Mouse (Mus musculus): ENCODE measurements at regions not wholly inside any gene's neighbourhood (a gene's known extent, or its start where the extent isn't known, plus 50 kb on each side); places are given as distances from the start of the nearest gene placed in this dataset.

GRCm38 (mm10) chr10:109188252-109188651, 177.5 kb upstream of the Syt1 start:
- H3K4me2 ChIP-seq (replicated peaks; ENCODE audit: low read depth, low read length), result no peak overlapping the region
- 79% methylated on average over 4 of the region's 4 CpGs for WGBS
- no peak overlapping the region for H3K4me3 ChIP-seq (ENCODE audit: low read depth, low read length)
- ATAC-seq (ENCODE audit: low FRiP score) (no peak), DNase-seq (ENCODE audit: low spot score) (no peak)
- no peaks in the 10 kb centered on the region for H3K9me3 ChIP-seq (ENCODE audit: control insufficient read depth, low read length)
- no peaks in the 10 kb centered on the region for H3K36me3 ChIP-seq (ENCODE audit: control insufficient read depth, insufficient read depth, low read length)
- H3K9ac ChIP-seq (ENCODE audit: low read depth, low read length), result no peak overlapping the region
- no peaks in the 10 kb centered on the region for H3K27me3 ChIP-seq (ENCODE audit: control insufficient read depth, insufficient read depth, low read length)
- H3K27ac ChIP-seq (ENCODE audit: low read depth, low read length), result no peak overlapping the region
- no peaks in the 10 kb centered on the region for H3K4me1 ChIP-seq (replicated peaks; ENCODE audit: control insufficient read depth, insufficient read depth, low read length)

GRCm38 (mm10) chr10:109185243-109185642, 174.5 kb upstream of the Syt1 start:
- no peak overlapping the region for H3K9ac ChIP-seq (ENCODE audit: low read depth, low read length)
- no peaks in the 10 kb centered on the region for H3K27me3 ChIP-seq (ENCODE audit: control insufficient read depth, insufficient read depth, low read length)
- H3K36me3 ChIP-seq (ENCODE audit: control insufficient read depth, insufficient read depth, low read length), result no peaks in the 10 kb centered on the region
- H3K4me1 ChIP-seq (replicated peaks; ENCODE audit: control insufficient read depth, insufficient read depth, low read length), result no peaks in the 10 kb centered on the region
- no peak for DNase-seq (ENCODE audit: low spot score)
- no peak overlapping the region for H3K4me2 ChIP-seq (replicated peaks; ENCODE audit: low read depth, low read length)
- ATAC-seq (ENCODE audit: low FRiP score), result no peak
- no peak overlapping the region for H3K4me3 ChIP-seq (ENCODE audit: low read depth, low read length)
- no peak overlapping the region for H3K27ac ChIP-seq (ENCODE audit: low read depth, low read length)
- 51% methylated on average over 2 of the region's 2 CpGs for WGBS
- no peaks in the 10 kb centered on the region for H3K9me3 ChIP-seq (ENCODE audit: control insufficient read depth, low read length)

GRCm38 (mm10) chr10:109180527-109180926, 169.7 kb upstream of the Syt1 start:
- H3K36me3 ChIP-seq (ENCODE audit: control insufficient read depth, insufficient read depth, low read length), result no peaks in the 10 kb centered on the region

GRCm38 (mm10) chr10:109160730-109161129, 149.9 kb upstream of the Syt1 start:
- WGBS, result 90% methylated on average over 1 of the region's 1 CpGs
- Histone ChIP-seq H3K27me3 (ENCODE audit: control insufficient read depth, insufficient read depth, low read length) (no peaks in the 10 kb centered on the region), H3K4me3 (ENCODE audit: low read depth, low read length) (no peak overlapping the region), H3K9me3 (ENCODE audit: control insufficient read depth, low read length) (no peaks in the 10 kb centered on the region), H3K36me3 (ENCODE audit: control insufficient read depth, insufficient read depth, low read length) (no peaks in the 10 kb centered on the region), H3K9ac (ENCODE audit: low read depth, low read length) (no peak overlapping the region), H3K4me1 (replicated peaks; ENCODE audit: control insufficient read depth, insufficient read depth, low read length) (no peaks in the 10 kb centered on the region), H3K27ac (ENCODE audit: low read depth, low read length) (no peak overlapping the region), H3K4me2 (replicated peaks; ENCODE audit: low read depth, low read length) (no peak overlapping the region)
- DNase-seq (ENCODE audit: low spot score), result no peak
- no peak for ATAC-seq (ENCODE audit: low FRiP score)

More at GRCm38 (mm10) chr10:109180527-109180926, 169.7 kb upstream of the Syt1 start:
- Histone ChIP-seq H3K27ac (ENCODE audit: low read depth, low read length) (no peak overlapping the region), H3K9me3 (ENCODE audit: control insufficient read depth, low read length) (no peaks in the 10 kb centered on the region), H3K27me3 (ENCODE audit: control insufficient read depth, insufficient read depth, low read length) (no peaks in the 10 kb centered on the region), H3K4me1 (replicated peaks; ENCODE audit: control insufficient read depth, insufficient read depth, low read length) (no peaks in the 10 kb centered on the region), H3K9ac (ENCODE audit: low read depth, low read length) (no peak overlapping the region), H3K4me2 (replicated peaks; ENCODE audit: low read depth, low read length) (no peak overlapping the region), H3K4me3 (ENCODE audit: low read depth, low read length) (no peak overlapping the region)
- DNase-seq (ENCODE audit: low spot score) (no peak), ATAC-seq (ENCODE audit: low FRiP score) (no peak)
- 89% methylated on average over 4 of the region's 4 CpGs for WGBS

- Histone ChIP-seq H3K4me3 (ENCODE audit: low read depth, low read length) (no peak overlapping the region), H3K9ac (ENCODE audit: low read depth, low read length) (no peak overlapping the region), H3K4me1 (replicated peaks; ENCODE audit: control insufficient read depth, insufficient read depth, low read length) (no peaks in the 10 kb centered on the region), H3K27me3 (ENCODE audit: control insufficient read depth, insufficient read depth, low read length) (no peaks in the 10 kb centered on the region), H3K27ac (ENCODE audit: low read depth, low read length) (no peak overlapping the region), H3K4me2 (replicated peaks; ENCODE audit: low read depth, low read length) (no peak overlapping the region), H3K9me3 (ENCODE audit: control insufficient read depth, low read length) (no peaks in the 10 kb centered on the region), H3K36me3 (ENCODE audit: control insufficient read depth, insufficient read depth, low read length) (no peaks in the 10 kb centered on the region)
- no peak for DNase-seq (ENCODE audit: low spot score)
- 91% methylated on average over 5 of the region's 5 CpGs for WGBS
- ATAC-seq (ENCODE audit: low FRiP score), result no peak
Measured at GRCm38 (mm10) chr10:109155768-109156167, 145.0 kb upstream of the Syt1 start.

GRCm38 (mm10) chr10:109140421-109140938, 129.7 kb upstream of the Syt1 start:
- Histone ChIP-seq H3K27me3 (ENCODE audit: control insufficient read depth, insufficient read depth, low read length) (no peaks in the 10 kb centered on the region), H3K27ac (ENCODE audit: low read depth, low read length) (no peak overlapping the region), H3K4me1 (replicated peaks; ENCODE audit: control insufficient read depth, insufficient read depth, low read length) (no peaks in the 10 kb centered on the region), H3K4me2 (replicated peaks; ENCODE audit: low read depth, low read length) (no peak overlapping the region), H3K4me3 (ENCODE audit: low read depth, low read length) (no peak overlapping the region), H3K9me3 (ENCODE audit: control insufficient read depth, low read length) (no peaks in the 10 kb centered on the region), H3K9ac (ENCODE audit: low read depth, low read length) (no peak overlapping the region), H3K36me3 (ENCODE audit: control insufficient read depth, insufficient read depth, low read length) (no peaks in the 10 kb centered on the region)
- WGBS, result 72% methylated on average over 7 of the region's 7 CpGs
- DNase-seq (ENCODE audit: low spot score), result peak; percentile 3
- 0 out of 2 replicates have a peak, but pooled peaks have one; percentile 22 for ATAC-seq (ENCODE audit: low FRiP score)

GRCm38 (mm10) chr10:109136763-109137732, 126.3 kb upstream of the Syt1 start:
- no peak for DNase-seq (ENCODE audit: low spot score)
- H3K36me3 ChIP-seq (ENCODE audit: control insufficient read depth, insufficient read depth, low read length), result no peaks in the 10 kb centered on the region
- H3K9ac ChIP-seq (ENCODE audit: low read depth, low read length), result no peak overlapping the region
- no peak overlapping the region for H3K4me2 ChIP-seq (replicated peaks; ENCODE audit: low read depth, low read length)
- no peak overlapping the region for H3K4me3 ChIP-seq (ENCODE audit: low read depth, low read length)
- no peaks in the 10 kb centered on the region for H3K9me3 ChIP-seq (ENCODE audit: control insufficient read depth, low read length)
- no peak for ATAC-seq (ENCODE audit: low FRiP score)
- H3K27me3 ChIP-seq (ENCODE audit: control insufficient read depth, insufficient read depth, low read length), result no peaks in the 10 kb centered on the region
- no peak overlapping the region for H3K27ac ChIP-seq (ENCODE audit: low read depth, low read length)
- 77% methylated on average over 3 of the region's 3 CpGs for WGBS
- no peaks in the 10 kb centered on the region for H3K4me1 ChIP-seq (replicated peaks; ENCODE audit: control insufficient read depth, insufficient read depth, low read length)

- Histone ChIP-seq H3K36me3 (ENCODE audit: control insufficient read depth, insufficient read depth, low read length) (no peaks in the 10 kb centered on the region), H3K4me2 (replicated peaks; ENCODE audit: low read depth, low read length) (no peak overlapping the region), H3K9me3 (ENCODE audit: control insufficient read depth, low read length) (no peaks in the 10 kb centered on the region), H3K4me3 (ENCODE audit: low read depth, low read length) (no peak overlapping the region), H3K9ac (ENCODE audit: low read depth, low read length) (no peak overlapping the region), H3K27ac (ENCODE audit: low read depth, low read length) (no peak overlapping the region), H3K27me3 (ENCODE audit: control insufficient read depth, insufficient read depth, low read length) (no peaks in the 10 kb centered on the region), H3K4me1 (replicated peaks; ENCODE audit: control insufficient read depth, insufficient read depth, low read length) (no peaks in the 10 kb centered on the region)
- WGBS, result 95% methylated on average over 4 of the region's 4 CpGs
- ATAC-seq (ENCODE audit: low FRiP score) (no peak), DNase-seq (ENCODE audit: low spot score) (no peak)
Measured at GRCm38 (mm10) chr10:109134521-109134920, 123.7 kb upstream of the Syt1 start.

- Histone ChIP-seq H3K9ac (ENCODE audit: low read depth, low read length) (no peak overlapping the region), H3K4me2 (replicated peaks; ENCODE audit: low read depth, low read length) (no peak overlapping the region), H3K9me3 (ENCODE audit: control insufficient read depth, low read length) (no peaks in the 10 kb centered on the region), H3K36me3 (ENCODE audit: control insufficient read depth, insufficient read depth, low read length) (no peaks in the 10 kb centered on the region), H3K27me3 (ENCODE audit: control insufficient read depth, insufficient read depth, low read length) (no peaks in the 10 kb centered on the region), H3K27ac (ENCODE audit: low read depth, low read length) (no peak overlapping the region), H3K4me3 (ENCODE audit: low read depth, low read length) (no peak overlapping the region), H3K4me1 (replicated peaks; ENCODE audit: control insufficient read depth, insufficient read depth, low read length) (no peaks in the 10 kb centered on the region)
- ATAC-seq (ENCODE audit: low FRiP score) (no peak), DNase-seq (ENCODE audit: low spot score) (no peak)
- 76% methylated on average over 8 of the region's 8 CpGs for WGBS
Measured at GRCm38 (mm10) chr10:109132091-109132573, 121.3 kb upstream of the Syt1 start.

Data from hindbrain, embryonic 11.5 days (tissue).